Comparison of ENCODE assay signal across 17 mouse cellular contexts in genomic region chr5:23990001-23990400, GRCm38 (mm10). TPM values are rescaled to one million over a fixed set of nuclear protein-coding genes. Genes with fewer than 3 reads are reported as not detected.
DNase-seq lines count a peak whose midpoint lies in the region; ATAC-seq and TF ChIP-seq lines count a peak whose summit lies in the region.
"Had no signal": no experiment of that assay in that cellular context is flagged by ENCODE, and none has a peak within 500 bp of the region (broad histone marks: within the 10 kb centered on the region; RNA-seq: fewer than 3 reads in every experiment).

No protein-coding gene starts in this region.

- no peak for TF ChIP-seq POLR2A in cerebellum, adult 2 months (IDR thresholded peaks at IDR 0.05; ENCODE audit: borderline replicate concordance, insufficient read depth, low read length)

- H3K4me2 ChIP-seq in forebrain, embryonic 14.5 days (ENCODE audit: low read length), result no peak overlapping the region
- no peak overlapping the region for H3K4me2 ChIP-seq in hindbrain, embryonic 15.5 days
- H3K4me2 ChIP-seq in midbrain, postnatal 0 days (ENCODE audit: low read depth, low read length, poor library complexity, severe bottlenecking), result no peak overlapping the region
- H3K4me2 ChIP-seq in midbrain, embryonic 11.5 days, result no peak overlapping the region
- H3K4me2 ChIP-seq: embryonic facial prominence, embryonic 13.5 days had no signal

- peak; percentile 51; the same call in 1 of the 2 replicates for ATAC-seq in forebrain, embryonic 14.5 days
- no peak for ATAC-seq in hindbrain, embryonic 15.5 days (ENCODE audit: low FRiP score, low read depth)
- ATAC-seq in midbrain, postnatal 0 days (ENCODE audit: low FRiP score), result no peak
- ATAC-seq in midbrain, embryonic 11.5 days (ENCODE audit: low FRiP score), result no peak

- peak overlapping the region; percentile 35; the same call in 1 of the 2 replicates for H3K27ac ChIP-seq in forebrain, embryonic 14.5 days (ENCODE audit: low read depth, low read length)
- no peak overlapping the region for H3K27ac ChIP-seq in forebrain, embryonic 10.5 days
- H3K27ac ChIP-seq in hindbrain, embryonic 15.5 days (replicated peaks), result peak overlapping the region; percentile 55
- no peak overlapping the region for H3K27ac ChIP-seq in hindbrain, embryonic 10.5 days
- H3K27ac ChIP-seq in midbrain, postnatal 0 days (ENCODE audit: low read depth, low read length), result no peak overlapping the region
- H3K27ac ChIP-seq in midbrain, embryonic 11.5 days (ENCODE audit: low read depth, low read length), result no peak overlapping the region
- H3K27ac ChIP-seq in cerebellum, adult 2 months (ENCODE audit: insufficient read depth, low read length), result no peak overlapping the region
- H3K27ac ChIP-seq: embryonic facial prominence, embryonic 13.5 days; heart, embryonic 10.5 days had no signal

- TF ChIP-seq CTCF in midbrain, postnatal 0 days (IDR thresholded peaks at IDR 0.05), result no peak
- TF ChIP-seq CTCF in cerebellum, adult 2 months (IDR thresholded peaks at IDR 0.05; ENCODE audit: borderline replicate concordance, insufficient read depth, low read depth, low read length), result no peak

- no peaks in the 10 kb centered on the region for H3K27me3 ChIP-seq in forebrain, embryonic 14.5 days (replicated peaks; ENCODE audit: control insufficient read depth, insufficient read depth, low read length)
- no peaks in the 10 kb centered on the region for H3K27me3 ChIP-seq in forebrain, embryonic 10.5 days (ENCODE audit: poor library complexity, severe bottlenecking)
- H3K27me3 ChIP-seq in hindbrain, embryonic 15.5 days, result no peaks in the 10 kb centered on the region
- no peaks in the 10 kb centered on the region for H3K27me3 ChIP-seq in hindbrain, embryonic 10.5 days (ENCODE audit: insufficient read depth, poor library complexity, severe bottlenecking)
- no peaks in the 10 kb centered on the region for H3K27me3 ChIP-seq in midbrain, postnatal 0 days (ENCODE audit: insufficient read depth, low read length)
- H3K27me3 ChIP-seq in midbrain, embryonic 11.5 days (ENCODE audit: control insufficient read depth, insufficient read depth, low read length), result no peaks in the 10 kb centered on the region
- no peaks in the 10 kb centered on the region for H3K27me3 ChIP-seq in cerebellum, adult 2 months (ENCODE audit: control insufficient read depth, insufficient read depth, low read length)
- H3K27me3 ChIP-seq: embryonic facial prominence, embryonic 13.5 days had no signal

- DNase-seq in forebrain, embryonic 14.5 days (ENCODE audit: low spot score), result peak; percentile 48
- DNase-seq in forebrain, embryonic 10.5 days (ENCODE audit: extremely low spot score, low spot score), result no peak
- no peak for DNase-seq in hindbrain, embryonic 10.5 days (ENCODE audit: low spot score)
- peak; percentile 12 for DNase-seq in midbrain, postnatal 0 days (ENCODE audit: low spot score)
- DNase-seq in midbrain, embryonic 11.5 days (ENCODE audit: low spot score, missing footprints), result no peak
- no peak for DNase-seq in cerebellum, adult 2 months
- DNase-seq: adrenal gland, postnatal 10 days; cerebellum, adult 11-12 months; cerebellum, adult 9-11 months; cerebellum, postnatal 36 days; gastrocnemius, postnatal 10 days; heart, adult 18-20 months; heart, postnatal 10 days; kidney, adult 11 months had no signal

- no peak overlapping the region for H3K9ac ChIP-seq in forebrain, embryonic 14.5 days (ENCODE audit: low read length)
- H3K9ac ChIP-seq in hindbrain, embryonic 15.5 days, result no peak overlapping the region
- H3K9ac ChIP-seq in midbrain, postnatal 0 days (replicated peaks; ENCODE audit: low read length, poor library complexity, severe bottlenecking), result no peak overlapping the region
- H3K9ac ChIP-seq in midbrain, embryonic 11.5 days (ENCODE audit: low read length), result no peak overlapping the region
- H3K9ac ChIP-seq: embryonic facial prominence, embryonic 13.5 days had no signal

- no peak overlapping the region for H3K4me3 ChIP-seq in forebrain, embryonic 14.5 days (ENCODE audit: low read depth, low read length)
- H3K4me3 ChIP-seq in forebrain, embryonic 10.5 days, result no peak overlapping the region
- no peak overlapping the region for H3K4me3 ChIP-seq in hindbrain, embryonic 15.5 days
- no peak overlapping the region for H3K4me3 ChIP-seq in hindbrain, embryonic 10.5 days
- H3K4me3 ChIP-seq in midbrain, postnatal 0 days (ENCODE audit: low read depth, low read length), result no peak overlapping the region
- H3K4me3 ChIP-seq in midbrain, embryonic 11.5 days (ENCODE audit: low read depth, low read length), result no peak overlapping the region
- no peak overlapping the region for H3K4me3 ChIP-seq in cerebellum, adult 2 months (replicated peaks; ENCODE audit: insufficient read depth, low read depth, low read length)
- H3K4me3 ChIP-seq: embryonic facial prominence, embryonic 13.5 days; heart, embryonic 10.5 days had no signal

- WGBS in forebrain, embryonic 14.5 days, result 23% methylated on average over 3 of the region's 3 CpGs
- WGBS in forebrain, embryonic 10.5 days, result 92% methylated on average over 3 of the region's 3 CpGs
- WGBS in hindbrain, embryonic 15.5 days, result 59% methylated on average over 3 of the region's 3 CpGs
- 90% methylated on average over 3 of the region's 3 CpGs for WGBS in hindbrain, embryonic 10.5 days
- WGBS in midbrain, postnatal 0 days, result 60% methylated on average over 3 of the region's 3 CpGs
- WGBS in midbrain, embryonic 11.5 days, result 89% methylated on average over 3 of the region's 3 CpGs
- 35% methylated on average over 3 of the region's 3 CpGs for WGBS in cerebellum, adult 2 months

- no peaks in the 10 kb centered on the region for H3K9me3 ChIP-seq in forebrain, embryonic 14.5 days (replicated peaks; ENCODE audit: control insufficient read depth, low read length)
- H3K9me3 ChIP-seq in forebrain, embryonic 10.5 days, result no peaks in the 10 kb centered on the region
- H3K9me3 ChIP-seq in hindbrain, embryonic 15.5 days, result no peaks in the 10 kb centered on the region
- no peaks in the 10 kb centered on the region for H3K9me3 ChIP-seq in hindbrain, embryonic 10.5 days
- H3K9me3 ChIP-seq in midbrain, postnatal 0 days (ENCODE audit: low read length), result no peaks in the 10 kb centered on the region
- no peaks in the 10 kb centered on the region for H3K9me3 ChIP-seq in midbrain, embryonic 11.5 days (ENCODE audit: control insufficient read depth, low read length)
- H3K9me3 ChIP-seq: embryonic facial prominence, embryonic 13.5 days; heart, embryonic 10.5 days had no signal

- peaks cover 26% of the 10 kb centered on the region for H3K4me1 ChIP-seq in forebrain, embryonic 14.5 days (ENCODE audit: control insufficient read depth, insufficient read depth, low read length)
- peaks cover 27% of the 10 kb centered on the region for H3K4me1 ChIP-seq in forebrain, embryonic 10.5 days
- peaks cover 28% of the 10 kb centered on the region for H3K4me1 ChIP-seq in hindbrain, embryonic 15.5 days (replicated peaks)
- H3K4me1 ChIP-seq in hindbrain, embryonic 10.5 days (replicated peaks), result peaks cover 23% of the 10 kb centered on the region
- peaks cover 4% of the 10 kb centered on the region; the same call in 1 of the 2 replicates for H3K4me1 ChIP-seq in midbrain, postnatal 0 days (ENCODE audit: insufficient read depth, low read length)
- H3K4me1 ChIP-seq in midbrain, embryonic 11.5 days (ENCODE audit: control insufficient read depth, insufficient read depth, low read length), result peaks cover 8% of the 10 kb centered on the region
- no peaks in the 10 kb centered on the region for H3K4me1 ChIP-seq in cerebellum, adult 2 months (ENCODE audit: control insufficient read depth, insufficient read depth, low read length)

- H3K36me3 ChIP-seq in forebrain, embryonic 14.5 days (ENCODE audit: control insufficient read depth, insufficient read depth, low read length), result no peaks in the 10 kb centered on the region; the same call in 1 of the 2 replicates
- H3K36me3 ChIP-seq in forebrain, embryonic 10.5 days (replicated peaks), result peaks cover 9% of the 10 kb centered on the region; the same call in 1 of the 2 replicates
- no peaks in the 10 kb centered on the region for H3K36me3 ChIP-seq in hindbrain, embryonic 15.5 days
- peaks cover 11% of the 10 kb centered on the region; the same call in 1 of the 2 replicates for H3K36me3 ChIP-seq in hindbrain, embryonic 10.5 days
- peaks cover 5% of the 10 kb centered on the region for H3K36me3 ChIP-seq in midbrain, postnatal 0 days (ENCODE audit: insufficient read depth, low read length)
- no peaks in the 10 kb centered on the region for H3K36me3 ChIP-seq in midbrain, embryonic 11.5 days (ENCODE audit: control insufficient read depth, insufficient read depth, low read length)

RNA-seq across cellular contexts. Expression of gene Fam126a, which starts 40.5 kb away (rescaled TPM):
- 38.2 and 46.2 TPM in 2 replicates for polyA plus RNA-seq in forebrain, embryonic 14.5 days (2014; fragmentation: Nextera tagmentation; extraction: Ambion mirVana)
- polyA plus RNA-seq in forebrain, embryonic 10.5 days (2016; fragmentation: Nextera tagmentation; extraction: Ambion mirVana), result 28.1 and 29.0 TPM in 2 replicates
- 31.0 and 31.2 TPM in 2 replicates for polyA plus RNA-seq in hindbrain, embryonic 15.5 days (2015; fragmentation: Nextera tagmentation; extraction: Ambion mirVana)
- 27.8 and 28.5 TPM in 2 replicates for polyA plus RNA-seq in hindbrain, embryonic 10.5 days (2016; fragmentation: Nextera tagmentation; extraction: Ambion mirVana)
- 23.7 and 30.8 TPM in 2 replicates for total RNA-seq in midbrain, postnatal 0 days (2014; rRNA removed)
- 17.0 and 19.7 TPM in 2 replicates for polyA plus RNA-seq in midbrain, postnatal 0 days (2015; fragmentation: Nextera tagmentation; extraction: Ambion mirVana)
- polyA plus RNA-seq in midbrain, embryonic 11.5 days (2014; fragmentation: Nextera tagmentation; extraction: Ambion mirVana), result 34.3 and 36.0 TPM in 2 replicates
- polyA plus RNA-seq in cerebellum, adult 2 months (2012; rRNA removed), result 5.2 and 5.6 TPM in 2 replicates

Comparison
In these comparisons a context has a peak if more than half of its experiments do, and no peak if none do; other contexts are left out.
1. DNase-seq: peak in forebrain, embryonic 14.5 days (single experiment) and midbrain, postnatal 0 days (single experiment); none in forebrain, embryonic 10.5 days (single experiment), hindbrain, embryonic 10.5 days (single experiment), midbrain, embryonic 11.5 days (single experiment) and cerebellum, adult 2 months (0 of 2).
2. H3K27ac ChIP-seq: peak in forebrain, embryonic 14.5 days (single experiment) and hindbrain, embryonic 15.5 days (single experiment); none in forebrain, embryonic 10.5 days (single experiment), hindbrain, embryonic 10.5 days (single experiment), midbrain, postnatal 0 days (single experiment), midbrain, embryonic 11.5 days (single experiment) and cerebellum, adult 2 months (single experiment).